In the genomic region with DNA sequence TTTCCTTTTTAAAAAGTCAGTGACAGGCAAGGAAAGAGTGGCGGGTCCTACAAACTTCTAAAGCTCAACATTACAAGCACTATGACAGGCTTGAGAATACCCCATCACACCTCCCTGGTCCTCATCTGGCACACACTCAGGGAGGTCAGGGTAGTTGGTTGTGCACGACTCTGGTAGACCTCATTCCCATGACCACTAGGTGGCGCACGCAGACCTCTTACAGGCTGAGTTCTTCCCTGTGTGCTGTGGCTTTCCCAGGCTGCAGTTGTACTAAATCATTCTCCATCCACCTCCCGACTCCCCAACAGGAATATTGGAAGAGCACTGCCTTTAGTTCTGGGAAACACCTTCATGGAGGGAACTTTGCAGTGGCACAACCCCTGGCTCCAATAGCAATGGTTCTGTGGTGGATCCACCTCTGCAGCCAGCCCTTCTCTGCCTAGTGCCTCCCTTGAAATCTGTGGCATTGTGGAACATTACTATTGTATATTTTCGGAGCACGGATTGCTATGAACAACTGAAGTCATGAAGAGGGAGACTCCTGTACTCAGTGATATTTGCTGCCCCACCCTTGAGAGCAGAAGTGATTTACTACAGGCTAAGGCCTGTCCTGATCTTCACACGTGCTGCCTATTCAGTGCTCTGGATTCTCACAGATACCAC, we compare ENCODE assay signal across 8 mouse cellular contexts. TPM values are rescaled to one million over a fixed set of nuclear protein-coding genes. Genes with fewer than 3 reads are reported as not detected.
DNase-seq lines count a peak whose midpoint lies in the region; ATAC-seq and TF ChIP-seq lines count a peak whose summit lies in the region.

No protein-coding gene starts in this region.

- intact Hi-C loops in heart, postnatal 10 days (cut with DNase I) = loop anchor here (1.0 to 5.0 kb wide), 4 partner anchors 62 to 989 kb away; a partner anchor contains a TSS

- TF ChIP-seq EP300 in stomach, postnatal 0 days (optimal IDR thresholded peaks at IDR 0.05) = no peak

- no peaks in the 10 kb centered on the region for H3K27me3 ChIP-seq in E14TG2a.4 (ENCODE audit: insufficient read depth, low read length)
- no peaks in the 10 kb centered on the region for H3K27me3 ChIP-seq in forebrain, embryonic 13.5 days
- H3K27me3 ChIP-seq in liver, embryonic 15.5 days = no peaks in the 10 kb centered on the region
- no peaks in the 10 kb centered on the region for H3K27me3 ChIP-seq in neural tube, embryonic 12.5 days (replicated peaks)
- no peaks in the 10 kb centered on the region for H3K27me3 ChIP-seq in stomach, postnatal 0 days (ENCODE audit: control insufficient read depth, insufficient read depth, low read length)

- H3K36me3 ChIP-seq in E14TG2a.4 (ENCODE audit: insufficient read depth, low read length) = no peaks in the 10 kb centered on the region
- H3K36me3 ChIP-seq in forebrain, embryonic 13.5 days (ENCODE audit: poor library complexity, severe bottlenecking) = no peaks in the 10 kb centered on the region
- no peaks in the 10 kb centered on the region for H3K36me3 ChIP-seq in liver, embryonic 15.5 days (replicated peaks)
- no peaks in the 10 kb centered on the region for H3K36me3 ChIP-seq in neural tube, embryonic 12.5 days
- no peaks in the 10 kb centered on the region for H3K36me3 ChIP-seq in stomach, postnatal 0 days (ENCODE audit: control insufficient read depth, insufficient read depth, low read length)

- H3K4me3 ChIP-seq in E14TG2a.4 (replicated peaks; ENCODE audit: low read length) = no peak overlapping the region
- no peak overlapping the region for H3K4me3 ChIP-seq in forebrain, embryonic 13.5 days
- no peak overlapping the region for H3K4me3 ChIP-seq in liver, embryonic 15.5 days (replicated peaks)
- no peak overlapping the region for H3K4me3 ChIP-seq in neural tube, embryonic 12.5 days
- H3K4me3 ChIP-seq in stomach, postnatal 0 days (ENCODE audit: low read depth, low read length) = no peak overlapping the region

- ATAC-seq in forebrain, embryonic 13.5 days = peak; percentile 95
- ATAC-seq in liver, embryonic 15.5 days (ENCODE audit: insufficient read depth) = peak; percentile 64
- peak; percentile 97 for ATAC-seq in neural tube, embryonic 12.5 days (ENCODE audit: low FRiP score, low read depth)
- peak; percentile 96 for ATAC-seq in stomach, postnatal 0 days (ENCODE audit: low FRiP score, low TSS enrichment)

- no peak overlapping the region for H3K4me2 ChIP-seq in forebrain, embryonic 13.5 days
- H3K4me2 ChIP-seq in liver, embryonic 15.5 days = no peak overlapping the region
- H3K4me2 ChIP-seq in neural tube, embryonic 12.5 days (replicated peaks) = no peak overlapping the region
- no peak overlapping the region for H3K4me2 ChIP-seq in stomach, postnatal 0 days (replicated peaks; ENCODE audit: low read depth)

- H3K27ac ChIP-seq in forebrain, embryonic 13.5 days = no peak overlapping the region
- no peak overlapping the region for H3K27ac ChIP-seq in liver, embryonic 15.5 days (replicated peaks)
- H3K27ac ChIP-seq in neural tube, embryonic 12.5 days = no peak overlapping the region
- 0 out of 2 replicates have a peak overlapping the region, but pooled peaks have one; percentile 41 for H3K27ac ChIP-seq in stomach, postnatal 0 days (replicated peaks)

- DNase-seq in c-Kit-positive CD71-positive TER-119-positive erythroid progenitor cells, embryonic 14.5 days (ENCODE audit: low spot score) = peak; percentile 82
- peak; percentile 93 to 98 for DNase-seq in heart, postnatal 10 days
- peak; percentile 96 to 97 for DNase-seq in kidney, postnatal 4 days
- peak; percentile 92 for DNase-seq in stomach, postnatal 0 days (ENCODE audit: low spot score)

- no peaks in the 10 kb centered on the region for H3K9me3 ChIP-seq in E14TG2a.4 (ENCODE audit: low read length)
- no peaks in the 10 kb centered on the region for H3K9me3 ChIP-seq in forebrain, embryonic 13.5 days (replicated peaks)
- H3K9me3 ChIP-seq in liver, embryonic 15.5 days (replicated peaks) = no peaks in the 10 kb centered on the region
- no peaks in the 10 kb centered on the region for H3K9me3 ChIP-seq in neural tube, embryonic 12.5 days
- H3K9me3 ChIP-seq in stomach, postnatal 0 days (ENCODE audit: control insufficient read depth, low read length) = no peaks in the 10 kb centered on the region

- no peaks in the 10 kb centered on the region for H3K4me1 ChIP-seq in E14TG2a.4 (replicated peaks; ENCODE audit: low read depth, low read length)
- H3K4me1 ChIP-seq in forebrain, embryonic 13.5 days = no peaks in the 10 kb centered on the region
- H3K4me1 ChIP-seq in liver, embryonic 15.5 days (replicated peaks) = no peaks in the 10 kb centered on the region
- no peaks in the 10 kb centered on the region for H3K4me1 ChIP-seq in neural tube, embryonic 12.5 days
- H3K4me1 ChIP-seq in stomach, postnatal 0 days (replicated peaks; ENCODE audit: control insufficient read depth, insufficient read depth) = no peaks in the 10 kb centered on the region

- WGBS in forebrain, embryonic 13.5 days = 32% methylated on average over 8 of the region's 8 CpGs
- WGBS in liver, embryonic 15.5 days (ENCODE audit: insufficient replicate concordance) = 15% methylated on average over 8 of the region's 8 CpGs
- WGBS in neural tube, embryonic 12.5 days = 32% methylated on average over 8 of the region's 8 CpGs
- 28% methylated on average over 8 of the region's 8 CpGs for WGBS in stomach, postnatal 0 days

- no peak overlapping the region for H3K9ac ChIP-seq in forebrain, embryonic 13.5 days
- H3K9ac ChIP-seq in liver, embryonic 15.5 days = no peak overlapping the region
- no peak overlapping the region for H3K9ac ChIP-seq in neural tube, embryonic 12.5 days
- no peak overlapping the region for H3K9ac ChIP-seq in stomach, postnatal 0 days (ENCODE audit: low read length)

- peak; percentile 65 for TF ChIP-seq CTCF in E14TG2a.4 (conservative IDR thresholded peaks at IDR 0.05; ENCODE audit: low read length)
- TF ChIP-seq CTCF in stomach, postnatal 0 days (IDR thresholded peaks at IDR 0.05; ENCODE audit: low read depth) = peak; percentile 99

RNA-seq across cellular contexts. Expression of a gene that starts 5.3 kb away (rescaled TPM):
- not detected in 2 replicates for polyA plus RNA-seq in forebrain, embryonic 13.5 days (2015; fragmentation: Nextera tagmentation; extraction: Ambion mirVana)
- 1 to 10 TPM in 1 of 2 experiments, under 1 TPM in 1; 0.74 to 1.5 TPM for total RNA-seq in heart, postnatal 10 days (2021)
- not detected in 2 replicates for polyA plus RNA-seq in liver, embryonic 15.5 days (2015; fragmentation: Nextera tagmentation; extraction: Ambion mirVana)
- polyA plus RNA-seq in neural tube, embryonic 12.5 days (2016; fragmentation: Nextera tagmentation; extraction: Ambion mirVana) = not detected in 2 replicates
- polyA plus RNA-seq in stomach, postnatal 0 days (2015; fragmentation: Nextera tagmentation; extraction: Ambion mirVana) = 0.07 and 0.10 TPM in 2 replicates

RNA-seq across cellular contexts. Expression of a gene that starts 52.4 kb away (rescaled TPM):
- polyA plus RNA-seq in forebrain, embryonic 13.5 days (2015; fragmentation: Nextera tagmentation; extraction: Ambion mirVana) = 0.22 and 0.97 TPM in 2 replicates
- 10 to 100 TPM in 1 of 2 experiments, 1 to 10 TPM in 1; 9.2 to 13.1 TPM for total RNA-seq in heart, postnatal 10 days (2021)
- polyA plus RNA-seq in liver, embryonic 15.5 days (2015; fragmentation: Nextera tagmentation; extraction: Ambion mirVana) = 36.4 and 44.1 TPM in 2 replicates
- polyA plus RNA-seq in neural tube, embryonic 12.5 days (2016; fragmentation: Nextera tagmentation; extraction: Ambion mirVana) = 1.8 and 2.3 TPM in 2 replicates
- 80.1 and 91.1 TPM in 2 replicates for polyA plus RNA-seq in stomach, postnatal 0 days (2015; fragmentation: Nextera tagmentation; extraction: Ambion mirVana)

Comparison
In these comparisons a context has a peak if more than half of its experiments do, and no peak if none do; other contexts are left out.
1. RNA of a gene that starts 52.4 kb away (polyA plus RNA-seq): 80.1 to 91.1 TPM in stomach, postnatal 0 days and 36.4 to 44.1 TPM in liver, embryonic 15.5 days; 1.8 to 2.3 TPM in neural tube, embryonic 12.5 days and 0.22 to 0.97 TPM in forebrain, embryonic 13.5 days; every median in the first group is over 10 times any median in the second.
2. Peak in every context shown above with its lines, with median percentiles within 50 percentile points of each other: DNase-seq and ATAC-seq.